Mouse (Mus musculus) intestine, postnatal 0 days (tissue): ENCODE results near the gene Kdm4a. TPM values are rescaled to one million over a fixed set of nuclear protein-coding genes. Genes with fewer than 3 reads are reported as not detected.

Experiments used
- ATAC-seq: fragments of 200-750 bp; cut with Nextera tagmentation; 2 replicates; pipeline ENCODE4 v1.8.0; 2017; ENCODE audit warnings: mild to moderate bottlenecking, moderate TSS enrichment, moderate library complexity
- H3K27ac ChIP-seq: fragments of 300-500 bp; sonication (generic); 2 replicates; pipeline ENCODE4 v1.5.1; 2014; ENCODE audit warnings: mild to moderate bottlenecking, low read depth, low read length, moderate library complexity
- H3K27me3 ChIP-seq: fragments of 300-500 bp; sonication (generic); replicated peaks from 2 replicates; pipeline ENCODE4 v1.6.1; 2014; ENCODE audit warnings: low read length, mixed read lengths; ENCODE audit not compliant: control insufficient read depth, insufficient read depth
- H3K36me3 ChIP-seq: fragments of 300-500 bp; sonication (generic); 2 replicates; pipeline ENCODE4 v1.6.1; 2014; ENCODE audit warnings: mild to moderate bottlenecking, moderate library complexity; ENCODE audit not compliant: control insufficient read depth, insufficient read depth
- H3K4me1 ChIP-seq: fragments of 300-500 bp; sonication (generic); replicated peaks from 2 replicates; pipeline ENCODE4 v1.6.1; 2014; ENCODE audit warnings: antibody characterized with exemption, low read length, mixed read lengths; ENCODE audit not compliant: control insufficient read depth, insufficient read depth
- H3K4me2 ChIP-seq: fragments of 300-500 bp; sonication (generic); replicated peaks from 2 replicates; pipeline ENCODE4 v1.6.1; 2014; ENCODE audit warnings: low read depth, mild to moderate bottlenecking, moderate library complexity
- H3K4me3 ChIP-seq: fragments of 300-500 bp; sonication (generic); 2 replicates; pipeline ENCODE4 v1.5.1; 2014; ENCODE audit warnings: low read depth, low read length
- H3K9ac ChIP-seq: fragments of 300-500 bp; sonication (generic); 2 replicates; pipeline ENCODE4 v1.6.1; 2014; ENCODE audit warnings: mild to moderate bottlenecking, low read depth, low read length
- H3K9me3 ChIP-seq: fragments of 300-500 bp; sonication (generic); 2 replicates; pipeline ENCODE4 v1.6.1; 2016; ENCODE audit warnings: mixed run types; ENCODE audit not compliant: control insufficient read depth
- CTCF ChIP-seq: sonication (generic); IDR thresholded peaks from 2 replicates; pipeline ENCODE4 v1.5.1; 2016; ENCODE audit warnings: low read depth, mild to moderate bottlenecking, control low read depth, antibody characterized with exemption, moderate library complexity
- WGBS: fragments of 180-500 bp; shearing (Covaris S2); extraction: QIAGEN DNeasy Blood & Tissue Kit; methylation state at CpG from one replicate; pipeline ENCODE4 v1.1.7; 2014; 5-methylcytosine and 5-hydroxymethylcytosine counted together
- polyA plus RNA-seq: library from polyadenylated mRNA; unstranded; fragments of >200 nt; fragmentation: Nextera tagmentation; extraction: Ambion mirVana; gene quantifications from 2 replicates; pipeline ENCODE4 v1.2.1, GENCODE M21; 2015

Kdm4a gene
- polyA plus RNA-seq, 1 experiment from 2014 or later = 11.6 TPM

DNA sequence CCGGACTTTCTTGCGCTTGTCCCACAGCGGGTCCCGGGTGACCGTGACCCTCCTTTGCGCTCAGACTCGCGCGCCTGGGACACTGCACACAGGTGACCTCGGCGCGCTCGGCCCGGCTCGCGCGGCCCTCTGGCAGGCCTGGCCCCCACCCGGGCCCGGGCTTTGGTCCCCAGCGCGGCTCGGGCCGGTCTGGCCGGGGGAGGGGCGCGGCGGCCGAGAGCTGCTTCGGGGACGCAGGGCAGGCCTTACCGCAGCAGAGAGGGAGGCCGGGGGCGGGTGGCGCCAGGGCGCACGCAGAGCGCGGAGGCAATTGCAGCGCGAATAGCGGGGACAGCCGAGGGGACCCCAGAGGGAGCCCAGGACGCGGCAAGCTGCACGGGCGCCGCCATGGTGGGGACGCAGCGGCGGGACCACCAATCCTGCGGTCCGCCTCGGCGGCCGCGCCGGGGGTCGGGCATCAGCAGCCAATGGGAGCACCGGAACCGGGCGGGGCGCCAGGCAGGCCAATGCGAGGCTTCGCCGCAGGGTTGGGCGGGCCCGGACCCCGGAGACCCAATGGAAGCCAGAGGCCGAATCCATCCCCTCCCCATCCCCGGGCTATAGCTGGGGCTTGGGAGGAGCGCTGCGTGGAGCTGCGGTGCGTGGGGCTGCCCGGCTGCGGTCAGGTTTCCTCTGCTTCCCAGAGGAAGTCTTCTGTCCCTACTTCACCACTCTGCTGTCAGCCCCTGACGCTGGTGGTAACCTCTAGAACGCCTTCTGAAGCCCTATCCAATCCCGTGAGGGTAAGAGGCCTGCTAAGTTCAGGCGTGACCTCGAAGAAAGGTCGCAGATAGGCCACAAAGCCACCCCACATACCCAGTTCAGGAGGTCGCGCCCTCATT lies 45.1 kb downstream of the Kdm4a start, which contains the start of gene St3gal3:
St3gal3 (minus strand) TSS at position 430 of the 881 bp plus-strand sequence.
- Histone ChIP-seq H3K36me3 (peaks cover 27% of the 10 kb centered on the region), H3K27me3 (no peaks in the 10 kb centered on the region), H3K27ac (peak within 1 kb of the TSS; percentile 87), H3K4me1 (peaks cover 6% of the 10 kb centered on the region; the same call in 1 of the 2 replicates), H3K9me3 (no peaks in the 10 kb centered on the region), H3K4me3 (peak within 1 kb of the TSS; percentile 93), H3K9ac (peak within 1 kb of the TSS; percentile 78), H3K4me2 (peak within 1 kb of the TSS; percentile 87)
- ATAC-seq = peak; percentile 93
- WGBS = under 1% methylated on average over 83 of the region's 84 CpGs
- TF ChIP-seq CTCF = no peak

DNA sequence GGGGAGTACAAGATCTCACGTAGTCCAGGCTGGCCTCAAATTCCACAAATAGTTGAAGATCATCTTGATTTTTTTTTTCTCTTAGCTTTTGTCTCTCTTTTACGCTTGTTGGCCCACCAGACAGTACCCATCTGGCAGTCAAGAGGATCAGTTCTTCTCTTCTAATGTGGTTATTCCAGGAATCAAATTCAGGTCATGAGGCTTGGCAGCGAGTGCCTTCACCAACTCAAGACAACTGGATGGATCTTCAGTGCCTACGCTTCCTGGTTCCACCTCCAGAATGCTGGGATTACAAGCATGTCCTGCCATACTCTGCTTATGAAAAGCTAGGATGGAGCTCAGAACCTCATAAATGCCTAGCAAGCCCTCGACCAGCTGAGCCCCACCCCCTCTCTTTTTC lies 48.5 kb downstream of the Kdm4a start:
- Histone ChIP-seq H3K36me3 (peaks cover 3% of the 10 kb centered on the region; the same call in 1 of the 2 replicates), H3K9ac (no peak overlapping the region), H3K4me3 (no peak overlapping the region), H3K9me3 (no peaks in the 10 kb centered on the region), H3K27me3 (no peaks in the 10 kb centered on the region), H3K4me2 (peak overlapping the region; percentile 87; the same call in 1 of the 2 replicates), H3K27ac (no peak overlapping the region; the same call in 1 of the 2 replicates), H3K4me1 (peaks cover 6% of the 10 kb centered on the region; the same call in 1 of the 2 replicates)
- no peak for TF ChIP-seq CTCF
- WGBS = 77% methylated on average over 5 of the region's 5 CpGs
- no peak for ATAC-seq

DNA sequence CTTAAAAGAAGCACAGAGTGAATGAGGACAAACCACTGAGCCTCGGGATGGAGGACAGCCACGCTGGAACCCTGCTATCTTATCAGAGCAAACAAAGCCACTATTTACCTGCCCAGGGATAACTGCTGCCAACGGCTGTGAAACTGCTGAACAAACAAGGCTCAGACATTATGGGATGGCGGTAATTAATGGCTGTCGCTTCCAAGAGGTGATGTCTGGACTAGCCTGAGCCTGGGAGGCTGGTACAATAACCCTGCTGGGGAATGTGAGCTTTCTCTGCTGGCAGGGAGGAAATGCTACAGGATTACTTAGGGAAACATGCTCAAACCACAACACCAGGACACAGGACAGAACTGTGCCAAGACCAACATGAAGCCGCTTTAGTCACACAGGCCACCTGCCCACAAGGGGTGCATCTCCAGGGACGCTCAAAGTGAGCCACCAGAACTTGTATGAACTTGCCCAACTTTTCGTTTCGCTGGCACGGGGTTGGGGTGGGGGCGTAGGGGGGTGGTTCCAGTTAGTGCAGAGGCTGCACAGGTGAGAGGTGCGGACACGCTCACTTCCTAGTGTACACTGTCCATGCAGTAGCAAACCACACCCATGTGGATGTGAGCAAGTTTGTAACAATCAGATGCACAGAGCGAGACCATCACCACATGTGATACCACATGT lies 56.7 kb downstream of the Kdm4a start:
- H3K4me2 ChIP-seq = peak overlapping the region; percentile 9; the same call in 1 of the 2 replicates

DNA sequence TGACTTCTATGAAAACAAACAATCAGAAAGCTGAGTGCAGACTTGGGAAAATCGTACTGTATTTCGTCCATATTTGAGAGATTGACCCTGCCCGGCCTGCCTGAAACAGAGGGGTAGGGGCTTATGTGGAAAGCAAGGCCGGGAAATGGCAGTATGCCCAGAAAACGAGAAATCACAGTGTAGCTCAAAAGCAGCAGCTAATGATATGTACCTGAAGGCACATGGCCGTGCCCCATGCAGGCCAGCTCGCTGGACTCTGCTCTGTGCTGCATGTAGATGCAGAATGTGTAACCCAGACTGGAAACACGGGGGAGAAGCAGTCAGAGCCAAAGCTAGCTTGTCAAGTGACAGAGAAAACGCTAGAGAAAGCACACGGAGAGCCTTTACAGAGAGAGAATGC lies 57.8 kb downstream of the Kdm4a start:
- H3K4me2 ChIP-seq = no peak overlapping the region
- no peak for ATAC-seq
- no peak overlapping the region for H3K4me3 ChIP-seq
- no peaks in the 10 kb centered on the region for H3K27me3 ChIP-seq
- no peak for TF ChIP-seq CTCF
- 54% methylated on average over 10 of the region's 10 CpGs for WGBS
- H3K9ac ChIP-seq = no peak overlapping the region
- no peaks in the 10 kb centered on the region for H3K9me3 ChIP-seq
- 0 out of 2 replicates have a peak, but pooled peaks cover 8% of the 10 kb centered on the region for H3K4me1 ChIP-seq
- peak overlapping the region; percentile 84 for H3K27ac ChIP-seq
- no peaks in the 10 kb centered on the region for H3K36me3 ChIP-seq

More for the DNA sequence above, 56.7 kb downstream of the Kdm4a start:
- TF ChIP-seq CTCF = no peak
- H3K9ac ChIP-seq = no peak overlapping the region
- 0 out of 2 replicates have a peak, but pooled peaks cover 3% of the 10 kb centered on the region for H3K4me1 ChIP-seq
- H3K27ac ChIP-seq = peak overlapping the region; percentile 84
- peak; percentile 57 for ATAC-seq
- H3K4me3 ChIP-seq = no peak overlapping the region
- H3K36me3 ChIP-seq = no peaks in the 10 kb centered on the region
- H3K27me3 ChIP-seq = no peaks in the 10 kb centered on the region
- H3K9me3 ChIP-seq = no peaks in the 10 kb centered on the region
- 41% methylated on average over 14 of the region's 14 CpGs for WGBS

DNA sequence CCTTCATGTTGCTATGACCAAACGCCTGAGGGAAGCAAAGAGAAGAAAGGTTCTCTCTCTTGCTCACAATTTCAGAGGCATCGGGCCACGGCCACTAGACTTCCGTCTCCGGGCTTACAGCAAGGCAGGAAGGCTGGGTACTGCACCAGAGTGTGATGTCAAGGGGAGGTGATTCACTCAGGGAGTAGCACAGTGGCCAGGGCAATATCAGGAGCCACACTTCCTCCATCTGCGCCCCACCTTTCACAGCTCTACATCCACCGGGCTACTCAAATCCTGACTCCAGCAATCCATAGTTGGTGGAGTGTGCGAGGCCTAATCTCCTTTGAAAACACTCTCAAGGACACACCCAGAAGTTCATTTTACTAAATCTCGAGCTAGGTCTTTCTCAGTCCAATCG lies 62.3 kb downstream of the Kdm4a start:
- no peaks in the 10 kb centered on the region for H3K36me3 ChIP-seq
- H3K27ac ChIP-seq = no peak overlapping the region
- H3K4me3 ChIP-seq = no peak overlapping the region
- H3K9me3 ChIP-seq = no peaks in the 10 kb centered on the region
- H3K4me1 ChIP-seq = 0 out of 2 replicates have a peak, but pooled peaks cover 9% of the 10 kb centered on the region
- 58% methylated on average over 10 of the region's 10 CpGs for WGBS
- no peaks in the 10 kb centered on the region for H3K27me3 ChIP-seq
- TF ChIP-seq CTCF = no peak
- no peak overlapping the region for H3K9ac ChIP-seq
- 0 out of 2 replicates have a peak overlapping the region, but pooled peaks have one; percentile 3 for H3K4me2 ChIP-seq
- ATAC-seq = peak; percentile 58

DNA sequence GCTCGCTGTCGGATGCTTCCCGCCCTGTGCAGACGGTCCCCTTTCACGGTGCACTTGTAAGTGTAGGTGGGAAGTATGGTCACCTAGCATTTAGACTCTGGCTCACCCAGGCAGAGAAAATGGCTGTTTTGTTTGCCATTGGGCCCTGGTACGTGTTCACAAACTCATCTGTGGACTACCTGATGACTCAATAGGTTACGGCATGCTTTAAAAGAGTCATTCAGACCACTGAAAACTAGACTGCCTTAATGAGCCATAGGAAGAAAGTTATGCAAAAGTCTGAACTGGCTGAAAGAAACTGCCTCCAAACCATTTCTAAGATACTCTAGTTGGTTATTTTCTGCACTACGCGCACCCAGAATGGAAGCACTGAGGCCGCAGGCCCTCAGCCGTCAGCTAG lies 63.7 kb downstream of the Kdm4a start:
- no peaks in the 10 kb centered on the region for H3K27me3 ChIP-seq
- no peak for TF ChIP-seq CTCF
- 87% methylated on average over 11 of the region's 11 CpGs for WGBS
- no peak overlapping the region for H3K27ac ChIP-seq
- no peak overlapping the region for H3K4me2 ChIP-seq
- H3K4me3 ChIP-seq = no peak overlapping the region
- no peaks in the 10 kb centered on the region for H3K36me3 ChIP-seq
- H3K9me3 ChIP-seq = no peaks in the 10 kb centered on the region
- 0 out of 2 replicates have a peak, but pooled peaks cover 9% of the 10 kb centered on the region for H3K4me1 ChIP-seq
- H3K9ac ChIP-seq = no peak overlapping the region
- ATAC-seq = no peak
